Mouse (Mus musculus) left cerebral cortex, postnatal 4 days (tissue): ENCODE results near the gene Fkrp. TPM values are rescaled to one million over a fixed set of nuclear protein-coding genes. Genes with fewer than 3 reads are reported as not detected.

ENCODE experiments used
- DNase-seq: peaks from one replicate; pipeline ENCODE4 v3.0.0-alpha.2; 2022
- intact Hi-C: fragments of 180-260 bp; cut with DNase I; formaldehyde crosslinking; loops from one replicate; pipeline ENCODE4 v1.15.1; 2025
- total RNA-seq, 2 experiments: library from RNA; stranded (reverse); gene quantifications; 2 replicates each; pipeline ENCODE4 v1.2.3; 2021

Gene Fkrp
- total RNA-seq, 2 experiments from 2014 or later: 35.8 to 38.9 TPM

DNA sequence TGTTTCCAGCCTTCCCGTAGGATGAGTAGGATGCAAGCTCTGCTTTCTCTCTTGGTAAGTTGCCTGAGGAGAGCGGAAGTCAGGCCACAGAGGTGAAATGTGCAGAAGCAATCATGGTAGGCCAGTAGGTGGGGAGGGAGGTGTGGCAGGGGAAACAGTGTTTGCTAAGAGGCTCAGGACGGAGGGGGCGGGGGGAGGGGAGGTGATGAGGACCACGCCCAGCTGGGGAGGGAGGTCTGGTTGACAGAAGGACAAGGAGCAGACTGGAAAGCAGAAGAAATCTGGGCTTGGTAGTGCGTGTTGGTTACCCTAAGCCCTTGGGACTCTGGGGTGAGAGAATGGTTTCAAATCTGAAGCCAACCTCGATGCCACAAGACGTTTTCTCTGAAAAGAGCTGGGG is 56.2 kb downstream of the Fkrp start:
- intact Hi-C loops: no loop called here
- peak; percentile 23 for DNase-seq

Other genes starting within 250 kb of the Fkrp start
- 100 to 1,000 TPM; 173 to 176 TPM for gene Arhgap35, start 201.7 kb downstream of the Fkrp start, total RNA-seq
- not detected for gene Ceacam15, start 141.0 kb downstream of the Fkrp start, total RNA-seq
- not detected for gene Ceacam9, start 94.8 kb downstream of the Fkrp start, total RNA-seq
- gene Ap2s1, start 78.3 kb downstream of the Fkrp start, total RNA-seq: 100 to 1,000 TPM; 317 TPM
- 1 to 10 TPM; 8.8 TPM for gene Slc1a5, start 35.4 kb downstream of the Fkrp start, total RNA-seq
- gene Strn4, start 843 bp downstream of the Fkrp start, total RNA-seq: 100 to 1,000 TPM; 223 to 229 TPM
- 1 to 10 TPM; 9.1 to 9.5 TPM for gene Prkd2, start 26.2 kb upstream of the Fkrp start, total RNA-seq
- 10 to 100 TPM; 57.6 to 61.8 TPM for gene Dact3, start 58.6 kb upstream of the Fkrp start, total RNA-seq
- gene Gng8, start 75.1 kb upstream of the Fkrp start, total RNA-seq: 1 to 10 TPM; 1.2 to 1.7 TPM
- not detected for gene Ptgir, start 89.8 kb upstream of the Fkrp start, total RNA-seq
- 1,000 to 10,000 TPM; 1,235 to 1,345 TPM for gene Calm3, start 107.4 kb upstream of the Fkrp start, total RNA-seq
- 100 to 1,000 TPM; 169 to 194 TPM for gene Pnmal2, start 128.0 kb upstream of the Fkrp start, total RNA-seq
- gene Pnmal1, start 142.9 kb upstream of the Fkrp start, total RNA-seq: 10 to 100 TPM; 56.0 to 57.6 TPM
- gene Gm42372, start 166.4 kb upstream of the Fkrp start, total RNA-seq: 10 to 100 TPM; 38.0 to 41.8 TPM
- 1 to 10 TPM; 3.3 to 4.3 TPM for gene Ccdc8, start 176.0 kb upstream of the Fkrp start, total RNA-seq
- 100 to 1,000 TPM; 110 to 120 TPM for gene Ppp5c, start 211.2 kb upstream of the Fkrp start, total RNA-seq
- 1 to 10 TPM; 6.7 to 7.9 TPM for gene Hif3a, start 245.7 kb upstream of the Fkrp start, total RNA-seq